Mouse (Mus musculus) CD4-positive naive resting alpha-beta T cell, adult 76 days (primary cell): ENCODE measurements around the gene Fbxw13. TPM values are rescaled to one million over a fixed set of nuclear protein-coding genes. Genes with fewer than 3 reads are reported as not detected.

ENCODE experiments used
- total RNA-seq: library from RNA; stranded (reverse); gene quantifications from one replicate; pipeline ENCODE4 v1.2.4, GENCODE M21; 2023

The Fbxw13 gene
- total RNA-seq: not detected

GRCm38 (mm10) chr9:109195875-109196274 lies at the start of gene Fbxw13:
TSS of gene Fbxw13 (minus strand) at chr9:109195975.

GRCm38 (mm10) chr9:109234654-109235053 lies 38.9 kb upstream of the Fbxw13 start, which contains the start of gene Fbxw20:
TSS of gene Fbxw20 (minus strand) at chr9:109234754.

GRCm38 (mm10) chr9:109161941-109162340 lies 33.8 kb downstream of the Fbxw13 start, which contains the start of gene Fbxw21:
TSS of gene Fbxw21 (minus strand) at chr9:109162041.

Other genes with a start within 250 kb of the Fbxw13 start
- 5.4 TPM for gene Col7a1, start 242.4 kb downstream of the Fbxw13 start, total RNA-seq
- not detected for gene Ucn2, start 210.0 kb downstream of the Fbxw13 start, total RNA-seq
- gene Pfkfb4, start 204.2 kb downstream of the Fbxw13 start, total RNA-seq: 13.6 TPM
- gene Shisa5, start 157.4 kb downstream of the Fbxw13 start, total RNA-seq: 2,542 TPM
- 17.6 TPM for gene Trex1, start 136.2 kb downstream of the Fbxw13 start, total RNA-seq
- 30.3 TPM for gene Atrip, start 121.9 kb downstream of the Fbxw13 start, total RNA-seq
- gene Ccdc51, start 113.5 kb downstream of the Fbxw13 start, total RNA-seq: 5.5 TPM
- gene Tma7, start 113.4 kb downstream of the Fbxw13 start, total RNA-seq: 299 TPM
- 2.9 TPM for gene Plxnb1, start 100.6 kb downstream of the Fbxw13 start, total RNA-seq
- not detected for gene Fbxw21, start 33.9 kb downstream of the Fbxw13 start, total RNA-seq
- gene Fbxw20, start 38.8 kb upstream of the Fbxw13 start, total RNA-seq: not detected
- gene Fbxw14, start 91.7 kb upstream of the Fbxw13 start, total RNA-seq: not detected
- not detected for gene Fbxw28, start 143.7 kb upstream of the Fbxw13 start, total RNA-seq
- not detected for gene Fbxw22, start 208.3 kb upstream of the Fbxw13 start, total RNA-seq